Mouse (Mus musculus) monocyte, adult 59 days (primary cell): ENCODE data around the gene Coq10b. TPM values are rescaled to one million over a fixed set of nuclear protein-coding genes. Genes with fewer than 3 reads are reported as not detected.

Experiments used
- total RNA-seq, 2 experiments: library from RNA; stranded (reverse); gene quantifications; one replicate each; pipeline ENCODE4 v1.2.4; 2023

Gene Coq10b
- 10 to 100 TPM; 56.1 to 59.0 TPM for total RNA-seq

GRCm38 (mm10) chr1:55052355-55052953, at the start of gene Coq10b:
TSS of gene Coq10b (plus strand) at chr1:55052770.

GRCm38 (mm10) chr1:55027253-55027801, 25.2 kb upstream of the Coq10b start, which contains the start of gene Sf3b1:
TSS of gene Sf3b1 (minus strand) at chr1:55027481.

GRCm38 (mm10) chr1:55087932-55088610, 35.5 kb downstream of the Coq10b start, which contains the start of the genes Hspe1 and Hspd1:
TSS of gene Hspe1 (plus strand) at chr1:55088132.
TSS of gene Hspd1 (minus strand) at chr1:55088243.

Other genes starting within 250 kb of the Coq10b start
- 100 to 1,000 TPM; 344 to 376 TPM for gene Ankrd44, start 126.4 kb upstream of the Coq10b start, total RNA-seq
- gene Sf3b1, start 25.3 kb upstream of the Coq10b start, total RNA-seq = 100 to 1,000 TPM; 326 to 349 TPM
- gene Hspe1, start 35.4 kb downstream of the Coq10b start, total RNA-seq = 10 to 100 TPM; 62.6 TPM
- 10 to 100 TPM; 61.4 to 71.1 TPM for gene Hspd1, start 35.5 kb downstream of the Coq10b start, total RNA-seq
- gene Mob4, start 78.5 kb downstream of the Coq10b start, total RNA-seq = 10 to 100 TPM; 44.6 to 45.3 TPM
- gene Rftn2, start 174.0 kb downstream of the Coq10b start, total RNA-seq = 1 to 10 TPM in 1 of 2 experiments, under 1 TPM in 1; 0.67 to 1.7 TPM
- 1 to 10 TPM; 2.4 to 2.5 TPM for gene Mars2, start 184.4 kb downstream of the Coq10b start, total RNA-seq